Mouse (Mus musculus): ENCODE data around the gene Map3k14. TPM values are rescaled to one million over a fixed set of nuclear protein-coding genes. Genes with fewer than 3 reads are reported as not detected.
A peak's percentile ranks its signal among the peaks of the same experiment; 100 is the strongest.

The Map3k14 gene
- total and polyA plus RNA-seq, 3 experiments: 4.9 to 10.8 (median 10.8) TPM

GRCm38 (mm10) chr11:103246731-103247290 lies 20.5 kb downstream of the Map3k14 start:
- Histone ChIP-seq H3K4me1 (ENCODE audit: insufficient read depth, low read depth, low read length) (peaks cover 65% of the 10 kb centered on the region), H3K4me3 (ENCODE audit: low read depth, low read length) (peak overlapping the region; percentile 65; the same call in 1 of the 2 replicates), H3K9me3 (replicated peaks) (no peaks in the 10 kb centered on the region), H3K27me3 (ENCODE audit: insufficient read depth, low read length) (no peaks in the 10 kb centered on the region; the same call in 1 of the 2 replicates), H3K36me3 (replicated peaks) (peaks cover 42% of the 10 kb centered on the region)
- DNase-seq (ENCODE audit: low spot score) (no peak), ATAC-seq (ENCODE audit: extremely low read depth, insufficient number of reproducible peaks, low FRiP score, poor library complexity, severe bottlenecking) (no peak)
- TF ChIP-seq GATA2 (IDR thresholded peaks at IDR 0.05; ENCODE audit: borderline replicate concordance, low read depth, low read length) (no peak), GATA1 (IDR thresholded peaks at IDR 0.05; ENCODE audit: borderline replicate concordance, low read length) (no peak), CTCF (IDR thresholded peaks at IDR 0.05; ENCODE audit: low read depth, low read length) (no peak), TAL1 (conservative IDR thresholded peaks at IDR 0.05; ENCODE audit: low read depth, low read length) (no peak), POLR2AphosphoS5 (IDR thresholded peaks at IDR 0.05; ENCODE audit: insufficient replicate concordance, low read depth, low read length) (no peak)

GRCm38 (mm10) chr11:103246081-103246730 lies 21.1 kb downstream of the Map3k14 start:
- H3K4me1 ChIP-seq (ENCODE audit: insufficient read depth, low read depth, low read length): peaks cover 66% of the 10 kb centered on the region
- H3K9me3 ChIP-seq (replicated peaks): no peaks in the 10 kb centered on the region
- ATAC-seq (ENCODE audit: extremely low read depth, insufficient number of reproducible peaks, low FRiP score, poor library complexity, severe bottlenecking) (peak; percentile 52), DNase-seq (ENCODE audit: low spot score) (peak; percentile 37)
- no peaks in the 10 kb centered on the region; the same call in 1 of the 2 replicates for H3K27me3 ChIP-seq (ENCODE audit: insufficient read depth, low read length)
- TF ChIP-seq TAL1 (conservative IDR thresholded peaks at IDR 0.05; ENCODE audit: low read depth, low read length) (peak; percentile 43), CTCF (IDR thresholded peaks at IDR 0.05; ENCODE audit: low read depth, low read length) (no peak), POLR2AphosphoS5 (IDR thresholded peaks at IDR 0.05; ENCODE audit: insufficient replicate concordance, low read depth, low read length) (no peak)
- peak overlapping the region; percentile 65; the same call in 1 of the 2 replicates for H3K4me3 ChIP-seq (ENCODE audit: low read depth, low read length)
- H3K36me3 ChIP-seq (replicated peaks): peaks cover 47% of the 10 kb centered on the region

DNA sequence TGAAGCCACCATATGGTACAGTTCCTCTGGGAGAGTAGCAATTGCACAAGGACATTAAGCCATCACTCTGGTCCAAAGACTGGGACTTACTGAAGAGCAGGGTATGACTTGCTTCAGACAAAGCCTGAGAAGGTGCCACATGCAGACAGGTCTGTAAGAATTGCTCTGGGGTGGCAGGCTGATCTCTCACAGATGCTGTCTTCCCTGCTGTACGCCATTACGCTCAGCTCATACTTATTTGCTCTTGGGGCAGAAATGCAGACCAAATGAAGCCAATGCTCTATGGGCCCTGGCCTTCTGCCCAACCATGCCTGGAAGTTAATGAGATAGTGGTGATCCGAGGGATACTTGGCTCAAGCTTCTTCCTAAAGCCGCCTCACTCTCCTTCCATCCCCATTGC lies 22.4 kb downstream of the Map3k14 start:
- no peaks in the 10 kb centered on the region for H3K9me3 ChIP-seq (replicated peaks)
- ATAC-seq (ENCODE audit: extremely low read depth, insufficient number of reproducible peaks, low FRiP score, poor library complexity, severe bottlenecking) (no peak), DNase-seq (ENCODE audit: low spot score) (no peak)
- no peak overlapping the region for H3K4me3 ChIP-seq (ENCODE audit: low read depth, low read length)
- peaks cover 59% of the 10 kb centered on the region for H3K36me3 ChIP-seq (replicated peaks)
- H3K4me1 ChIP-seq (ENCODE audit: insufficient read depth, low read depth, low read length): peaks cover 60% of the 10 kb centered on the region
- H3K27me3 ChIP-seq (ENCODE audit: insufficient read depth, low read length): no peaks in the 10 kb centered on the region; the same call in 1 of the 2 replicates
- TF ChIP-seq GATA2 (IDR thresholded peaks at IDR 0.05; ENCODE audit: borderline replicate concordance, low read depth, low read length) (no peak), TAL1 (conservative IDR thresholded peaks at IDR 0.05; ENCODE audit: low read depth, low read length) (no peak), CTCF (IDR thresholded peaks at IDR 0.05; ENCODE audit: low read depth, low read length) (no peak), GATA1 (IDR thresholded peaks at IDR 0.05; ENCODE audit: borderline replicate concordance, low read length) (no peak), POLR2AphosphoS5 (IDR thresholded peaks at IDR 0.05; ENCODE audit: insufficient replicate concordance, low read depth, low read length) (no peak)

- Histone ChIP-seq H3K4me3 (ENCODE audit: low read depth, low read length) (no peak overlapping the region), H3K27me3 (ENCODE audit: insufficient read depth, low read length) (no peaks in the 10 kb centered on the region), H3K4me1 (ENCODE audit: insufficient read depth, low read depth, low read length) (peaks cover 25% of the 10 kb centered on the region), H3K9me3 (replicated peaks) (no peaks in the 10 kb centered on the region), H3K36me3 (replicated peaks) (peaks cover 86% of the 10 kb centered on the region)
- TF ChIP-seq TAL1 (conservative IDR thresholded peaks at IDR 0.05; ENCODE audit: low read depth, low read length) (no peak), GATA2 (IDR thresholded peaks at IDR 0.05; ENCODE audit: borderline replicate concordance, low read depth, low read length) (no peak), CTCF (IDR thresholded peaks at IDR 0.05; ENCODE audit: low read depth, low read length) (no peak), POLR2AphosphoS5 (IDR thresholded peaks at IDR 0.05; ENCODE audit: insufficient replicate concordance, low read depth, low read length) (no peak), GATA1 (IDR thresholded peaks at IDR 0.05; ENCODE audit: borderline replicate concordance, low read length) (no peak)
- DNase-seq (ENCODE audit: low spot score): no peak
- ATAC-seq (ENCODE audit: extremely low read depth, insufficient number of reproducible peaks, low FRiP score, poor library complexity, severe bottlenecking): no peak
Observed at GRCm38 (mm10) chr11:103240740-103241139, 26.5 kb downstream of the Map3k14 start.

DNA sequence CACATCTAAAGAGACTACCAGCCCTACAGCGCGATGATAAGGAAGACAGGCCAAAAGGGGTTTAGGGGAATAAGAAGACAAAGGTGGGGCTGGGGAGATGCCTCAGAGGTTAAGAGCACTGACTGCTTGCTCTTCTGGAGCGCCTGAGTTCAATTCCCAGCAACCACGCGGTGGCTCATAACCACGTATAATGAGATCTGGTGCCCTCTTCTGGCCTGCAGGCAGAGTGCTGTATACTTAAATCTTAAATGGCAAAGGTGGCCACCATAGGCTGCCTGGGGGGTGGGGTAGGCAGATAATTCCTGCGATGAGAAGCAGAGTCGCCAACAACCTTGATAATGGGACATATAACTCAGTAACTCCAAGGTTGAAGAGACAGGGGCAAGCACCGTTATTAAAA lies 29.5 kb downstream of the Map3k14 start:
- ATAC-seq (ENCODE audit: extremely low read depth, insufficient number of reproducible peaks, low FRiP score, poor library complexity, severe bottlenecking): no peak
- no peak overlapping the region for H3K4me3 ChIP-seq (ENCODE audit: low read depth, low read length)
- TF ChIP-seq TAL1 (conservative IDR thresholded peaks at IDR 0.05; ENCODE audit: low read depth, low read length) (no peak), GATA2 (IDR thresholded peaks at IDR 0.05; ENCODE audit: borderline replicate concordance, low read depth, low read length) (no peak), POLR2AphosphoS5 (IDR thresholded peaks at IDR 0.05; ENCODE audit: insufficient replicate concordance, low read depth, low read length) (no peak), GATA1 (IDR thresholded peaks at IDR 0.05; ENCODE audit: borderline replicate concordance, low read length) (no peak), CTCF (IDR thresholded peaks at IDR 0.05; ENCODE audit: low read depth, low read length) (no peak)
- H3K9me3 ChIP-seq (replicated peaks): no peaks in the 10 kb centered on the region
- H3K36me3 ChIP-seq (replicated peaks): peaks cover 90% of the 10 kb centered on the region
- no peaks in the 10 kb centered on the region for H3K27me3 ChIP-seq (ENCODE audit: insufficient read depth, low read length)
- no peak for DNase-seq (ENCODE audit: low spot score)
- peaks cover 19% of the 10 kb centered on the region for H3K4me1 ChIP-seq (ENCODE audit: insufficient read depth, low read depth, low read length)

DNA sequence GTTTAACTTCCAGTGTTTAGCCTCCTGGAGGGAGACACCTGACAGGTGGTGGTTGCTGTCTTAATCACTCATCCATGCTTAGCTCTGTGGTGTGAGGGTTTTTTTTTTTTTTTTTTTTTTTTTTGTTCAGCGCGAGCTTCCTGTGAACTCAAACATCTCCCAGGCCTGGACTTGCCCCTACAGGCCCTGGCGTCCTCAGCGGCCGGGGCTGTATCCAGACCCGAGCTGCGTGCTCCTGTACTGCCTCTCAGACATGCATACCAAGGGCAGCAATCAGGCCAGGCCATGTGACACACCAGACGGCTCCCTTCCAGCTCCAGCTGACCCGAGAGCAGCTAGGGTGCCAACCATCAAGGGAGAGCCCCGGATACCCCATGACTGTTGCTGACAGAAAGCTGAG lies 30.4 kb downstream of the Map3k14 start:
- TF ChIP-seq GATA1 (IDR thresholded peaks at IDR 0.05; ENCODE audit: borderline replicate concordance, low read length) (no peak), TAL1 (conservative IDR thresholded peaks at IDR 0.05; ENCODE audit: low read depth, low read length) (no peak), CTCF (IDR thresholded peaks at IDR 0.05; ENCODE audit: low read depth, low read length) (no peak), POLR2AphosphoS5 (IDR thresholded peaks at IDR 0.05; ENCODE audit: insufficient replicate concordance, low read depth, low read length) (no peak), GATA2 (IDR thresholded peaks at IDR 0.05; ENCODE audit: borderline replicate concordance, low read depth, low read length) (no peak)
- DNase-seq (ENCODE audit: low spot score): no peak
- Histone ChIP-seq H3K4me1 (ENCODE audit: insufficient read depth, low read depth, low read length) (peaks cover 20% of the 10 kb centered on the region), H3K27me3 (ENCODE audit: insufficient read depth, low read length) (no peaks in the 10 kb centered on the region), H3K9me3 (replicated peaks) (no peaks in the 10 kb centered on the region), H3K4me3 (ENCODE audit: low read depth, low read length) (no peak overlapping the region), H3K36me3 (replicated peaks) (peaks cover 89% of the 10 kb centered on the region)
- ATAC-seq (ENCODE audit: extremely low read depth, insufficient number of reproducible peaks, low FRiP score, poor library complexity, severe bottlenecking): no peak
